Mouse (Mus musculus) heart, embryonic 14.5 days (tissue): ENCODE data around the gene Nudt6. TPM values are rescaled to one million over a fixed set of nuclear protein-coding genes. Genes with fewer than 3 reads are reported as not detected.

Source experiments
- ATAC-seq: fragments of 200-750 bp; cut with Nextera tagmentation; 2 replicates; pipeline ENCODE4 v1.8.0; 2017; ENCODE audit warnings: low read depth, moderate TSS enrichment; ENCODE audit not compliant: insufficient number of reproducible peaks, insufficient read depth, low FRiP score
- H3K27ac ChIP-seq, 2 experiments: fragments of 200-500 bp in 1 of 2; fragments of 300-500 bp in 1 of 2; sonication (generic) in 1 of 2; replicated peaks in 1 of 2; 2 replicates each; pipeline ENCODE4 v1.5.1; 2012 to 2014; ENCODE audit warnings: low read depth in 2 of 2, low read length in 2 of 2, control low read depth in 1 of 2, mild to moderate bottlenecking in 1 of 2, mixed read lengths in 1 of 2; ENCODE audit not compliant: control insufficient read depth in 1 of 2, insufficient read depth in 1 of 2
- H3K27me3 ChIP-seq: fragments of 300-500 bp; sonication (generic); 2 replicates; pipeline ENCODE4 v1.6.1; 2014; ENCODE audit warnings: mild to moderate bottlenecking, low read length, control low read depth; ENCODE audit not compliant: control insufficient read depth, insufficient read depth
- H3K36me3 ChIP-seq: fragments of 300-500 bp; sonication (generic); 2 replicates; pipeline ENCODE4 v1.6.1; 2014; ENCODE audit warnings: mild to moderate bottlenecking, control low read depth, low read length, mixed read lengths; ENCODE audit not compliant: control insufficient read depth, insufficient read depth
- H3K4me1 ChIP-seq, 2 experiments: fragments of 200-500 bp in 1 of 2; fragments of 300-500 bp in 1 of 2; sonication (generic) in 1 of 2; 2 replicates each; pipeline ENCODE4 v1.6.1; 2012 to 2014; ENCODE audit warnings: low read length in 2 of 2, control low read depth in 1 of 2, mixed read lengths in 1 of 2; ENCODE audit not compliant: control insufficient read depth in 2 of 2, insufficient read depth in 2 of 2
- H3K4me2 ChIP-seq: fragments of 300-500 bp; sonication (generic); 2 replicates; pipeline ENCODE4 v1.6.1; 2014; ENCODE audit warnings: mild to moderate bottlenecking, low read length
- H3K4me3 ChIP-seq, 2 experiments: fragments of 200-500 bp in 1 of 2; fragments of 300-500 bp in 1 of 2; sonication (generic) in 1 of 2; 2 replicates each; pipeline ENCODE4 v1.5.1; 2012 to 2014; ENCODE audit warnings: low read length in 2 of 2, mild to moderate bottlenecking in 2 of 2, control low read depth in 1 of 2, low read depth in 1 of 2, moderate library complexity in 1 of 2; ENCODE audit not compliant: control insufficient read depth in 1 of 2, insufficient read depth in 1 of 2
- H3K9ac ChIP-seq: fragments of 300-500 bp; sonication (generic); 2 replicates; pipeline ENCODE4 v1.6.1; 2014; ENCODE audit warnings: mild to moderate bottlenecking, low read length
- H3K9me3 ChIP-seq: fragments of 300-500 bp; sonication (generic); 2 replicates; pipeline ENCODE4 v1.6.1; 2016; ENCODE audit warnings: low read length, control low read depth; ENCODE audit not compliant: control insufficient read depth
- WGBS: fragments of 180-500 bp; shearing (Covaris S2); extraction: QIAGEN DNeasy Blood & Tissue Kit; methylation state at CpG from one replicate; pipeline ENCODE4 v1.1.7; 2014; 5-methylcytosine and 5-hydroxymethylcytosine counted together
- polyA plus RNA-seq: library from polyadenylated mRNA; unstranded; fragments of >200 nt; fragmentation: Nextera tagmentation; extraction: Ambion mirVana; gene quantifications from 2 replicates; pipeline ENCODE4 v1.2.1, GENCODE M21; 2014

Nudt6 gene
- polyA plus RNA-seq, 1 experiment from 2014 or later, result 13.6 TPM

- no peaks in the 10 kb centered on the region for H3K4me1 ChIP-seq
- H3K4me3 ChIP-seq, result no peak overlapping the region
- peaks cover 14% of the 10 kb centered on the region for H3K36me3 ChIP-seq
- no peak for ATAC-seq
- H3K27me3 ChIP-seq, result no peaks in the 10 kb centered on the region
- H3K9me3 ChIP-seq, result no peaks in the 10 kb centered on the region
- H3K9ac ChIP-seq, result no peak overlapping the region
- no peak overlapping the region for H3K27ac ChIP-seq
- no peak overlapping the region for H3K4me2 ChIP-seq
Measured at GRCm38 (mm10) chr3:37407598-37407997, 12.4 kb downstream of the Nudt6 start.

- no peak overlapping the region for H3K9ac ChIP-seq
- H3K27ac ChIP-seq, result no peak overlapping the region
- no peaks in the 10 kb centered on the region for H3K27me3 ChIP-seq
- peaks cover 9% of the 10 kb centered on the region for H3K36me3 ChIP-seq
- H3K4me2 ChIP-seq, result no peak overlapping the region
- peaks cover 8 to 16% of the 10 kb centered on the region in 2 experiments for H3K4me1 ChIP-seq
- no peak overlapping the region for H3K4me3 ChIP-seq
- WGBS, result 73% methylated on average over 11 of the region's 11 CpGs
- no peak for ATAC-seq
- H3K9me3 ChIP-seq, result no peaks in the 10 kb centered on the region
Measured at GRCm38 (mm10) chr3:37401729-37402610, 18.0 kb downstream of the Nudt6 start.

DNA sequence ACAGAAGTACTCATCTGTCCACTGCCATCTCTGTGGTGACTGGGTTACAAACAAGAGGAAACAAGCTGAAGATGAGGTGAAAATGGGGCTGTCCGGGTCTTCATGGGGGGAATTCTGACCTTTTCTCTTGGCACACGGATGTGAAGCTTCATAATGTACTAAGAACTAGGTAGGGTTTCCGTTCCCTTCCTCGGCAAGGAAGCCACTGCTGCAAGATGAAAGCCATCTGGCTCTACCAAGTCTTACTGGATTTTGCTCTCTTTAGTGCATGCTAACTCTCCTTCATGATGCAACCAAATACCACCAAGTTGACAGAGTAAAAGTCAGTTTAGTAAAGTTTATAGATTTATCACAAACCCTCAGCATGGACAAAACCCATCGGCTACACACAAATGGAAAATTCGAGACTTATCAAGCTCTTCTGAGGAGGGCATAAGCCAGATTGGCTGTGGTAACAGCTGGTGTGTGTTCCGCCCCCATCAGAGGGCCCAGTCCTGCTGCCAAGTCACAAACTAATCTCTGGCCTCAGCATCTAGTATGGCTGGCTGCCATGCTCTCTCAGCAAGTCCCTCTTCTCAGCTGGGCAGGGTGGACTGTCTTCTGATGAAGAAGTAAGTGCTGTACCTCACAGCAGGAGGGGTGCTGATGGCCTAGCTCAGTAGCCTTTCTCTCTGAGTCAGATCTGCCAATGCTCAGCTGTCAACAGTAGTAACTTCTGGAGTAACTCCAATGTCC, 21.2 kb downstream of the Nudt6 start:
- peak overlapping the region; percentile 17 to 55; a peak in 2 of 4 replicates for H3K27ac ChIP-seq
- H3K9me3 ChIP-seq, result no peaks in the 10 kb centered on the region
- 64% methylated on average over 7 of the region's 7 CpGs for WGBS
- H3K36me3 ChIP-seq, result no peaks in the 10 kb centered on the region
- ATAC-seq, result peak; percentile 43; the same call in 1 of the 2 replicates
- H3K4me1 ChIP-seq, result peaks cover 8 to 16% of the 10 kb centered on the region in 2 experiments
- H3K27me3 ChIP-seq, result no peaks in the 10 kb centered on the region
- no peak overlapping the region for H3K9ac ChIP-seq
- H3K4me3 ChIP-seq, result no peak overlapping the region
- H3K4me2 ChIP-seq, result no peak overlapping the region

DNA sequence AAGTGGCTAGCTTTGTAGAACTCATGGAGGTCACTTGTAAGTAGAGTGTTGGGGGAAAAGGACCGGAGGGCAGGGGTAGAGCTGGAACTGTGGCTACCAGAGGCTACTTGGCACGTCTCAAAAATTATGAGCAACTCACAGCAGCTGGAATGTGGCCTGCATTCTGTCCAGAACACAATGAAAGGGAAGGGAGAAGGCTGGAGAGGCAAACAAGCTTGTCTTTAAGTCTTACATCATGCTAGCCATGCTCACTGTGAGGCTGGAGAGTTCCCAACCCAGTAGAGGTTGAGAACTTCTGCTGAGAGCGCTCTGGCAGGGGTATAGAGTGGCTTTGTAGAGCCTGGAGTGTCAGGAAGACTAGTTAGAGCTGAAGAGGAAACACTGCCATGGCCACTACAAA, 22.4 kb downstream of the Nudt6 start:
- no peaks in the 10 kb centered on the region for H3K27me3 ChIP-seq
- no peak for ATAC-seq
- no peak overlapping the region for H3K4me2 ChIP-seq
- H3K36me3 ChIP-seq, result no peaks in the 10 kb centered on the region
- H3K27ac ChIP-seq, result no peak overlapping the region
- peaks cover 8 to 16% of the 10 kb centered on the region in 2 experiments for H3K4me1 ChIP-seq
- H3K4me3 ChIP-seq, result no peak overlapping the region
- no peak overlapping the region for H3K9ac ChIP-seq
- H3K9me3 ChIP-seq, result no peaks in the 10 kb centered on the region
- WGBS, result 74% methylated on average over 3 of the region's 3 CpGs

- no peaks in the 10 kb centered on the region for H3K9me3 ChIP-seq
- peaks cover 8 to 16% of the 10 kb centered on the region in 2 experiments for H3K4me1 ChIP-seq
- H3K4me2 ChIP-seq, result no peak overlapping the region
- H3K27me3 ChIP-seq, result no peaks in the 10 kb centered on the region
- H3K4me3 ChIP-seq, result no peak overlapping the region
- no peak overlapping the region for H3K27ac ChIP-seq
- no peaks in the 10 kb centered on the region for H3K36me3 ChIP-seq
- 89% methylated on average over 5 of the region's 5 CpGs for WGBS
- ATAC-seq, result no peak
- no peak overlapping the region for H3K9ac ChIP-seq
Measured at GRCm38 (mm10) chr3:37396930-37397608, 22.9 kb downstream of the Nudt6 start.

DNA sequence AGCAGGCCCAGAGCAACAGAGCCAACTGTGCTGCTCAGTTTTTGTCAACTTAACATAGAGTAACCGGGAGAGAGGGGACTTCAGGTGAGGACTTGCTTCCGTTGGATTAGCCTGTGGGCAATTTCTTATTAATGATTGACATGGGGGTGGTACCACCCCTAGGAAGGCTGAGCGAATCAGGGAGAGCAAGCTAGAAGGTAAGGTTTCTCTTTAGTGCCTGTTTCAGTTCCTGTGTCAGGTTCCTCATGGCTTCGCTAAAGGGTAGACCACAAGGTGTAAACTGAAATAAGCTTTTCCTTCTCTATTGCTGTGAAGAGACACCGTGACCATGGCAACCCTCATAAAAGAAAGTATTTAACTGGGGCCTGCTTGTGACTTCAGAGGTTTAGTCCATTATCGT, 32.7 kb downstream of the Nudt6 start:
- 0 out of 2 replicates have a peak, but pooled peaks cover 3% of the 10 kb centered on the region for H3K9me3 ChIP-seq
- H3K9ac ChIP-seq, result no peak overlapping the region
- H3K4me1 ChIP-seq, result peaks cover 7 to 8% of the 10 kb centered on the region in 2 experiments
- H3K4me2 ChIP-seq, result no peak overlapping the region
- 87% methylated on average over 6 of the region's 6 CpGs for WGBS
- H3K36me3 ChIP-seq, result no peaks in the 10 kb centered on the region
- no peak overlapping the region for H3K4me3 ChIP-seq
- no peak for ATAC-seq
- no peak overlapping the region for H3K27ac ChIP-seq
- no peaks in the 10 kb centered on the region for H3K27me3 ChIP-seq

- H3K4me2 ChIP-seq, result peak overlapping the region; percentile 14; the same call in 1 of the 2 replicates
- H3K36me3 ChIP-seq, result no peaks in the 10 kb centered on the region
- no peak overlapping the region for H3K4me3 ChIP-seq
- H3K4me1 ChIP-seq, result peaks cover 20 to 22% of the 10 kb centered on the region in 2 experiments
- H3K27ac ChIP-seq, result peak overlapping the region; percentile 61 to 80
- no peaks in the 10 kb centered on the region for H3K27me3 ChIP-seq
- no peak for ATAC-seq
- 43% methylated on average over 6 of the region's 6 CpGs for WGBS
- H3K9me3 ChIP-seq, result no peaks in the 10 kb centered on the region
- no peak overlapping the region; the same call in 1 of the 2 replicates for H3K9ac ChIP-seq
Measured at GRCm38 (mm10) chr3:37383096-37383765, 36.8 kb downstream of the Nudt6 start.
